8 mouse cellular contexts compared by ENCODE assay signal in the genomic region with DNA sequence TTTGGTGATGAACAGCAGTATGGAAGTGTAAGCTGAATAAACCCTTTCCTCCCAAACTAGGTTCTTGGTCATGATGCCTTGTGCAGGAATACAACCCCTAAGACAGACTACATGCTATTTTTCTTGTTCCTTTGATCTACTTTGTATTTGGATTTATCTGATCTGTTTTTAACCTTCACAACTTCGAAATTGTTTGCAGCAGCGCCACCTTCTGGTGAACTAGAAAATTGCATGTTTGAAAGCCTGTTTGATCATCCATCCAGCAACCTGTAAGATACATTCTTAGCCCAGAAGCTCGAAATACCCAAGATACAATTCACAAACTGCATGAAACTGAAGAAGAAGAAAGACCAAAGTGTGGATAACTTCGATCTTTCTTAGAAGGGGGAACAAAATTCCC. TPM values are rescaled to one million over a fixed set of nuclear protein-coding genes. Genes with fewer than 3 reads are reported as not detected.
DNase-seq lines count a peak whose midpoint lies in the region; TF ChIP-seq lines count a peak whose summit lies in the region.

No protein-coding gene starts in this region.

- H3K4me3 ChIP-seq in gastrocnemius, adult 2 months: no peak overlapping the region
- H3K4me3 ChIP-seq in testis, adult 2 months (ENCODE audit: control insufficient read depth, low read depth, low read length): no peak overlapping the region

- H3K4me1 ChIP-seq in testis, adult 2 months (ENCODE audit: control insufficient read depth, insufficient read depth, low read length): no peaks in the 10 kb centered on the region

- intact Hi-C loops in gastrocnemius, adult 2 months (cut with DNase I): no loop called here

- peak; percentile 70 for TF ChIP-seq CTCF in gastrocnemius, adult 2 months (IDR thresholded peaks at IDR 0.05)
- peak; percentile 15; the same call in 1 of the 2 replicates for TF ChIP-seq CTCF in testis, adult 2 months (IDR thresholded peaks at IDR 0.05; ENCODE audit: control insufficient read depth, insufficient read depth, insufficient replicate concordance, low read depth, low read length)

- no peaks in the 10 kb centered on the region for H3K36me3 ChIP-seq in testis, adult 2 months (ENCODE audit: control insufficient read depth, insufficient read depth, low read length)

- no peak overlapping the region for H3K27ac ChIP-seq in gastrocnemius, adult 2 months
- no peak overlapping the region for H3K27ac ChIP-seq in testis, adult 2 months (ENCODE audit: control insufficient read depth, insufficient read depth, low read depth, low read length)

- H3K27me3 ChIP-seq in testis, adult 2 months (ENCODE audit: control insufficient read depth, insufficient read depth, low read length): no peaks in the 10 kb centered on the region

- DNase-seq in gastrocnemius, adult 2 months: peak; percentile 14
- DNase-seq in gastrocnemius, postnatal 25 days: no peak
- DNase-seq in testis, postnatal 14 days (ENCODE audit: low spot score): no peak
- DNase-seq in cerebellum, postnatal 10 days: peak; percentile 62 to 71
- peak; percentile 53 for DNase-seq in kidney, postnatal 4 days
- DNase-seq in lung, postnatal 10 days: peak; percentile 32
- peak; percentile 12 to 27 for DNase-seq in thymus, postnatal 10 days (ENCODE audit: low spot score in 2 of 2)

- TF ChIP-seq POLR2A in testis, adult 2 months (IDR thresholded peaks at IDR 0.05; ENCODE audit: control insufficient read depth, low read depth, low read length): no peak

RNA-seq across cellular contexts. Expression of gene Gpr50, which starts 35.2 kb away (rescaled TPM):
- not detected for total RNA-seq in gastrocnemius, adult 2 months (2021)
- 1 to 10 TPM in 1 of 2 experiments, under 1 TPM in 1; 0.41 to 1.0 TPM for total RNA-seq in gastrocnemius, postnatal 25 days (2021)
- polyA plus RNA-seq in testis, adult 2 months (2012; rRNA removed): 1.9 and 2.4 TPM in 2 replicates

Comparison
In these comparisons a context has a peak if more than half of its experiments do, and no peak if none do; other contexts are left out.
1. DNase-seq: peak in gastrocnemius, adult 2 months (single experiment), cerebellum, postnatal 10 days (2 of 2), kidney, postnatal 4 days (2 of 2), lung, postnatal 10 days (single experiment) and thymus, postnatal 10 days (2 of 2); none in gastrocnemius, postnatal 25 days (single experiment) and testis, postnatal 14 days (single experiment).